Mouse (Mus musculus) brown adipose tissue, adult 24 weeks (tissue): ENCODE data around the gene Cd81. TPM values are rescaled to one million over a fixed set of nuclear protein-coding genes. Genes with fewer than 3 reads are reported as not detected.

Experiments used
- H3K27ac ChIP-seq: fragments of 200-500 bp; replicated peaks from 2 replicates; pipeline ENCODE4 v1.5.1; 2012; ENCODE audit warnings: low read depth, mild to moderate bottlenecking, low read length
- H3K4me1 ChIP-seq: fragments of 200-500 bp; 2 replicates; pipeline ENCODE4 v1.6.1; 2012; ENCODE audit warnings: low read length, mixed read lengths; ENCODE audit not compliant: control insufficient read depth, insufficient read depth, insufficient read length
- H3K4me3 ChIP-seq: fragments of 200-500 bp; 2 replicates; pipeline ENCODE4 v1.5.1; 2012; ENCODE audit warnings: low read depth, mild to moderate bottlenecking, low read length, moderate library complexity; ENCODE audit not compliant: insufficient read depth
- polyA plus RNA-seq: library from polyadenylated mRNA; stranded (reverse); fragments of >200 nt; gene quantifications from 2 replicates; pipeline ENCODE4 v1.2.4, GENCODE M21; 2012; ENCODE audit not compliant: missing spikeins, insufficient read depth, insufficient read length

Gene Cd81
- polyA plus RNA-seq, 1 experiment: 289 TPM

- no peak overlapping the region for H3K4me3 ChIP-seq
- H3K27ac ChIP-seq: peak overlapping the region; percentile 82
- H3K4me1 ChIP-seq: peaks cover 17% of the 10 kb centered on the region
These were observed 15.4 kb downstream of the Cd81 start for GRCm38 (mm10) chr7:143067897-143068296.

DNA sequence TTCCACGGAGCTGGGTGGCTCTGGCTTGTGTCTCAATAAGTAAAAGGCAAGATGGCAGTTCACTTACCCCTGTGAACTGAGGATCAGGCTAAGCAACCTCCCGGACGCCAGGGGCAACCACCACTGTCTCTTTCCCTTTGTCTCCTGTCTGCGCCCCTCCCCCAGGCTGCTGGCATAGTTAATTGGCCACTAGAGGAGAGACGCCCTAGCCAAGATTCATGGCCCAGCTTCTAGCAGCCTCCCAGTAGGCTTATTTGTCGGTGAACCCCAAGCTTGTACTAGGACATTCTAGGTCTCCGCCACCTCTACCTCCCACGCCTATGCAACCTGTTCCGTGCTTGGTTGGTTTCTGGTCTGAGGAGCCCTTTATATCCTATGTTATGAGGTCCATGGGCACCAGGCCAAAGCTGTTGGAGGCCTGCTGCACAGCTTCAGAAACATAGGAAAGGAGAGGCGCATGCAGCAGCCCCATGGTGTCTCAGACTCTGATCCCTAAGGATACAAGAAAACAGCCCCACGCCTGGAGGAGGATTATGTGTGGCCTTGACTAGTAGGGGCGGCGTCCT lies 15.9 kb downstream of the Cd81 start:
- Histone ChIP-seq H3K27ac (peak overlapping the region; percentile 82), H3K4me1 (peaks cover 17% of the 10 kb centered on the region), H3K4me3 (peak overlapping the region; percentile 33)

- peak within 1 kb of the TSS; percentile 82 for H3K27ac ChIP-seq
- H3K4me1 ChIP-seq: peaks cover 17% of the 10 kb centered on the region
- peak within 1 kb of the TSS; percentile 77 for H3K4me3 ChIP-seq
These were observed 16.5 kb downstream of the Cd81 start, which contains the start of gene Tssc4 for GRCm38 (mm10) chr7:143068882-143069591. Gene Tssc4, plus strand, starts transcription at chr7:143069249.

DNA sequence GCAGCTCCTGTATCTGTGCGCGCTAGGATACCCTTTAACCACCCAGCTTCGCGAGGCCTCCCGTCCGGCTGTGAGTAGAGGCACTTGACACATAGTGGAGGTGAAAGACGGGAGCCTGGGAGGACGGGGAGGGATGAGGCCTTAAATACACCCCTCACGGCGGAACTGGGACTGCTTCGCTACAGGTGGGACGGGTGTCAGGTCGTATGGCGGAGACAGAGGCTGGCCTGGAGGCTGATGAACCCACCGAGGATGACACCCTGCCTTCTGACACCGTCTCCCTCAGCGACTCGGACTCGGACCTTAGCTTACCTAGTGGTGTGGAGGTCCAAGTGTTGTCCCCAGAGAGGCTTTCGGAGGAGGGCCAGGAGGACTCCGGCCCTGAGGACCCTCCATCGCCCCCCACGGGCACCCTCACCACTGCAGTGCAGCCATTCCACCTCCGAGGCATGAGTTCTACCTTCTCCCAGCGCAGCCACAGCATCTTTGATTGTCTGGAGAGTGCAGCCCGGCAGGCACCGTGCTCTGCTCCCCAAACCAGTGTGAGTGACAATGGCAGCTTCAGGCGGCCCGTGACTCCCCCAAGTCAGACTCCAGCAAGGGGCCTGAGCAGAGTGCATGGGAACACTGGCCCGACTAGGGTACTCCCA lies 17.3 kb downstream of the Cd81 start:
- Histone ChIP-seq H3K4me3 (peak overlapping the region; percentile 77), H3K27ac (peak overlapping the region; percentile 66), H3K4me1 (peaks cover 17% of the 10 kb centered on the region)

DNA sequence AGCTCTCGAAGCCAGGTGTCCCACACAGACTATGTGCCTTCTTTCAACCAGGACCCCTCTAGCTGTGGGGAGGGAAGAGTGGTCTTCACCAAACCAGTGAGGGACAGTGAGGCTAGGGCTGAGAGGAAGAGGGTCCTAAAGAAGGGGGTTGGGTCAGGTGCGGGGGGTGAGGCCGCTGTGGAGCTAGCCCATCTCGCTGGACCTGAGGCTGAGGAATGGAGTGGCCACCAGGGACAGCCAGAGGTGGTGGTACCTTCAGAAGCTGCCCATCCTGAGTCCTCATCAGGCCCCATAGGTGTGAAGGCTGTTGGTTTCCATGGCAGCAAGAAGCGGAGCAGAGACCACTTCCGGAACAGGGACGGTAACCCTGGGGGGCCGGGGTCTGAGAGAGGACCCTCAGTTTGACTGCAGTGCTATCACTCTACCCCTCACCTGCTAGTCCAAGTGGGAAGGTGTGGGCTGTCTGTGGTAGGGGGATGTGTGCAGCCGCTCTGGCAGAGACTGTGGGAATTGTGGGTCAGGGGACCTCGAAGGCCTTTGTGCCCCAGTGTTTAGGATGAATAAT lies 18.0 kb downstream of the Cd81 start:
- Histone ChIP-seq H3K4me3 (peak overlapping the region; percentile 77), H3K27ac (no peak overlapping the region), H3K4me1 (peaks cover 17% of the 10 kb centered on the region)

- H3K4me3 ChIP-seq: no peak overlapping the region
- H3K4me1 ChIP-seq: peaks cover 17% of the 10 kb centered on the region
- H3K27ac ChIP-seq: no peak overlapping the region
These were observed 20.1 kb downstream of the Cd81 start for GRCm38 (mm10) chr7:143072605-143073004.

DNA sequence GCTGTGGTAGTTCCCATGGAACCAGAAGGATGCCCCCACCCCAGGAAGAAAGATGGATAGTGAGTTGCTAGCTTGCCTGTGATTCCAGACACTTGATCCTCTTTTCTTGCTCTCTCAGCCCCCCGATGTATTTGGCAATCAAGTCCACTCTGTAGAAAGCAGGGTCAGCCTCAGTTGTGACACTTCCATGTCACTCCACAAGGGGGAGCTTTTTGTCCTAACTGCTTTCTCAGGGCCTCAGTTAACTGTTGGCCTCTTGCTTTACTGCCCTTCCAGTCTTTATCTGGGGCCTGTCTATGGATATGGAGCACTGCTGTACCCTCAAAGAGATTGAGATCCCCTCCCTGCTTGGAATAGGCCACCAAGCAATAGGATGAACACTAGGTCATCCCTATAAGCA lies 20.5 kb downstream of the Cd81 start:
- Histone ChIP-seq H3K4me1 (peaks cover 15% of the 10 kb centered on the region), H3K27ac (no peak overlapping the region), H3K4me3 (no peak overlapping the region)

DNA sequence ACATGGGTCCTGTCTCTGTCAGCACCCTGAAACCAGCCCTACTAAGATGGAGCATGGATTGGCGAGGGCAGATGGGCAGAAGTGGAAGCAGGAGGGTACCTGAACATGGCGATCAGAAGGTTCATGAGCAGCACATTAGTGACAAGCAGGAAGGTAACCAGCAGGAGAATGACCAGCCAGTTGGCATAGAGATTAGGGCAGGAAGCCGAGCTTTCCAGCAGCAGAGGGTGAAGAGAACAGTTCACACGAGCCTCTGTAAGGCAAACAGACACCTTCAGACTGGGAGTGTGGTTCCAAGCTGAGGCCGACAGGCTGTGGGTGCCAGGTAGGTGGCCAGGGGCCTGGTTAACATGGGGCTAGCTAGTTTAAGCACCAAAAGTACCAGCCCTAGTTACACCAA lies 22.9 kb downstream of the Cd81 start:
- H3K27ac ChIP-seq: no peak overlapping the region
- H3K4me3 ChIP-seq: no peak overlapping the region
- H3K4me1 ChIP-seq: peaks cover 2% of the 10 kb centered on the region

- Histone ChIP-seq H3K4me1 (no peaks in the 10 kb centered on the region), H3K27ac (no peak overlapping the region), H3K4me3 (no peak overlapping the region)
These were observed 24.8 kb downstream of the Cd81 start for GRCm38 (mm10) chr7:143077351-143077750.

DNA sequence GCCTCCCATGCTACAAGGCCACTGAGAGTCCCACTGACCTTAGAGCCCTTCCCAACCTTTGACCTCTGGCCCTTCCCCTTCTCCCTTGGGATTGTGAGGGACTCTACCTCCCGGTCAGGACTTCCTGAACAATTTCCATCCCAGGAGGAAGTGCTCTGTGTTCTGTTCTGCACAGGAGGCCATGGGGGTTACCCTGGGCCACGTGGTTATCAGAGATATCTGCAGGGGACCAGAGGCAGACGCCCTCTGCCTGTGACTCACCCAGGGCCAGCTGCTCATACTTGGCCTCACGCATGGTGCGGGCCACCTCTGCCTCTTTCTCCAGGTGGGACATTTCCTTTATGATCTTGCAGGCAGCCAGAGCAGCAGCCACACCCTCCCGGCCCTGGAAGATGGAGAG lies 29.5 kb downstream of the Cd81 start:
- Histone ChIP-seq H3K4me3 (no peak overlapping the region), H3K27ac (no peak overlapping the region)

DNA sequence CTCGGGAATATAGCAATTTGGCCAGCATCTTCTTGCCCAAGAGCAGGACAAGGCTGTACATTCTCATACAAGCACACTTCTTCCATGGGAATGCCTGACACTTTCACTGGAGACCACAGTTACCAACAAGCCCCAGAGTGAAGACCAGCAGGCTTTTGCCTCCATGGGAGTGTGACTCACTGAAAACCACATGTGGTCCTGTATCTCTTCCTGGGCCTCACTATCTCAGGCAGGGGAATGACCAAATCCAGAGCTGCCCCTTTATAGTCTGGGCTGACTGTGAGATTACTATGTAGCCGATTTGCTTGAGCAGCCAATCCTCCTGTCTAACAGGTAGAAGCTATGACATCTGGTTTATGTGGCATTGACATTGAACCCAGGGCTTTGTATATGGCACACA lies 31.2 kb downstream of the Cd81 start:
- no peak overlapping the region for H3K27ac ChIP-seq
- H3K4me1 ChIP-seq: no peaks in the 10 kb centered on the region

More for the DNA sequence above, 29.5 kb downstream of the Cd81 start:
- H3K4me1 ChIP-seq: no peaks in the 10 kb centered on the region

GRCm38 (mm10) chr7:143086366-143086765 lies 33.8 kb downstream of the Cd81 start:
- Histone ChIP-seq H3K27ac (no peak overlapping the region), H3K4me3 (no peak overlapping the region)

More for the DNA sequence above, 31.2 kb downstream of the Cd81 start:
- no peak overlapping the region for H3K4me3 ChIP-seq

DNA sequence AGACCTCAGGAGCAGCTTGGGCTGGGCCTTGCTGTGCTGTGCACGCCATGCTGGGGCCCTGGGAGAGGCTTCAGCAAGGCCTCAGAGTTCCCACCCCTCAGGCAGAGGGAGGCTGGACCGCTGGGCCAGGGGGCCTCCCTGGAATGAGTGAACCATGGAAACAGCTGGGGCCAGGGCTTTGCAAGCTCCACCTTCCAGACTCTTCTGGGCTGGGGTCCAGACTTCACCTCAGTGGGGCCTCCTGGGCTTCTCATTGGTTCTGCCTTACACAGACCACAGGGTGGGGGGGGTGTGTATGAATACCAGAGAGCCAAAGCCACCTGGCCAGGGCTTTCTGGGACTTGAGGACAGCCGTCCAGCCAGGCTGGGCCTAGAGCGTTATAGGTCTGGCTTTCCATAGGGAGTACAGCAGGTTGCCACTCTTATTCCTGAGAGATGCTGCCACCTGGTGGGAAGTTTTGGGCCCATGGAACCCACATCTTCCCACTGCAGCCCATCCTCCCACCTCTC lies 34.6 kb downstream of the Cd81 start:
- H3K4me3 ChIP-seq: no peak overlapping the region
- no peaks in the 10 kb centered on the region for H3K4me1 ChIP-seq
- H3K27ac ChIP-seq: no peak overlapping the region

More at GRCm38 (mm10) chr7:143086366-143086765, 33.8 kb downstream of the Cd81 start:
- H3K4me1 ChIP-seq: no peaks in the 10 kb centered on the region

- Histone ChIP-seq H3K4me1 (no peaks in the 10 kb centered on the region), H3K27ac (no peak overlapping the region), H3K4me3 (no peak overlapping the region)
These were observed 41.3 kb downstream of the Cd81 start for GRCm38 (mm10) chr7:143093847-143094246.
